Mouse (Mus musculus): ENCODE data around the gene Olfr356.

Gene Olfr356

GRCm38 (mm10) chr2:36936821-36937220 lies at the start of gene Olfr356:
Gene Olfr356, plus strand, starts transcription at chr2:36937121.
- TF ChIP-seq GATA4 (IDR thresholded peaks at IDR 0.05; ENCODE audit: insufficient replicate concordance, low read length) = no peak

GRCm38 (mm10) chr2:36892836-36893235 lies 44.1 kb upstream of the Olfr356 start, which contains the start of gene Olfr353:
Gene Olfr353, minus strand, starts transcription at chr2:36892936.
- TF ChIP-seq GATA4 (IDR thresholded peaks at IDR 0.05; ENCODE audit: insufficient replicate concordance, low read length) = no peak

- TF ChIP-seq GATA4 (IDR thresholded peaks at IDR 0.05; ENCODE audit: insufficient replicate concordance, low read length) = no peak
Observed at GRCm38 (mm10) chr2:36897114-36897513, 39.8 kb upstream of the Olfr356 start.

GRCm38 (mm10) chr2:36905380-36905779 lies 31.5 kb upstream of the Olfr356 start, which contains the start of gene Olfr354:
Gene Olfr354, plus strand, starts transcription at chr2:36905680.
- TF ChIP-seq GATA4 (IDR thresholded peaks at IDR 0.05; ENCODE audit: insufficient replicate concordance, low read length) = no peak

GRCm38 (mm10) chr2:36928797-36929196 lies 8.1 kb upstream of the Olfr356 start, which contains the start of gene Olfr355:
Gene Olfr355, minus strand, starts transcription at chr2:36928897.
- TF ChIP-seq GATA4 (IDR thresholded peaks at IDR 0.05; ENCODE audit: insufficient replicate concordance, low read length) = no peak

Measured in liver, adult (tissue).